Mouse (Mus musculus): ENCODE results near the gene Plekhg2. TPM values are rescaled to one million over a fixed set of nuclear protein-coding genes. Genes with fewer than 3 reads are reported as not detected.

Gene Plekhg2
- polyA plus RNA-seq, 1 experiment from 2014 or later: 48.0 TPM

- Histone ChIP-seq H3K9me3 (ENCODE audit: control insufficient read depth, low read length) (no peaks in the 10 kb centered on the region), H3K36me3 (ENCODE audit: control insufficient read depth, insufficient read depth, low read length) (peaks cover 10% of the 10 kb centered on the region), H3K4me2 (replicated peaks; ENCODE audit: low read depth, low read length) (no peak overlapping the region), H3K9ac (ENCODE audit: low read depth, low read length) (no peak overlapping the region), H3K27me3 (ENCODE audit: control insufficient read depth, insufficient read depth, low read length) (no peaks in the 10 kb centered on the region), H3K4me1 (replicated peaks; ENCODE audit: control insufficient read depth, insufficient read depth, low read length) (no peaks in the 10 kb centered on the region), H3K27ac (ENCODE audit: low read depth, low read length) (no peak overlapping the region), H3K4me3 (ENCODE audit: low read depth, low read length) (no peak overlapping the region)
- 92% methylated on average over 16 of the region's 16 CpGs for WGBS
- no peak for ATAC-seq (ENCODE audit: low FRiP score)
- no peak for DNase-seq (ENCODE audit: low spot score)
Measured at GRCm38 (mm10) chr7:28367663-28368275, 4.6 kb downstream of the Plekhg2 start.

- no peak overlapping the region for H3K4me2 ChIP-seq (replicated peaks; ENCODE audit: low read depth, low read length)
- H3K9me3 ChIP-seq (ENCODE audit: control insufficient read depth, low read length): no peaks in the 10 kb centered on the region
- H3K27me3 ChIP-seq (ENCODE audit: control insufficient read depth, insufficient read depth, low read length): no peaks in the 10 kb centered on the region
- H3K4me1 ChIP-seq (replicated peaks; ENCODE audit: control insufficient read depth, insufficient read depth, low read length): no peaks in the 10 kb centered on the region
- WGBS: 87% methylated on average over 16 of the region's 16 CpGs
- no peak overlapping the region for H3K9ac ChIP-seq (ENCODE audit: low read depth, low read length)
- H3K27ac ChIP-seq (ENCODE audit: low read depth, low read length): no peak overlapping the region
- H3K36me3 ChIP-seq (ENCODE audit: control insufficient read depth, insufficient read depth, low read length): peaks cover 21% of the 10 kb centered on the region
- H3K4me3 ChIP-seq (ENCODE audit: low read depth, low read length): no peak overlapping the region
- ATAC-seq (ENCODE audit: low FRiP score): no peak
- no peak for DNase-seq (ENCODE audit: low spot score)
Measured at GRCm38 (mm10) chr7:28362441-28363060, 9.8 kb downstream of the Plekhg2 start.

DNA sequence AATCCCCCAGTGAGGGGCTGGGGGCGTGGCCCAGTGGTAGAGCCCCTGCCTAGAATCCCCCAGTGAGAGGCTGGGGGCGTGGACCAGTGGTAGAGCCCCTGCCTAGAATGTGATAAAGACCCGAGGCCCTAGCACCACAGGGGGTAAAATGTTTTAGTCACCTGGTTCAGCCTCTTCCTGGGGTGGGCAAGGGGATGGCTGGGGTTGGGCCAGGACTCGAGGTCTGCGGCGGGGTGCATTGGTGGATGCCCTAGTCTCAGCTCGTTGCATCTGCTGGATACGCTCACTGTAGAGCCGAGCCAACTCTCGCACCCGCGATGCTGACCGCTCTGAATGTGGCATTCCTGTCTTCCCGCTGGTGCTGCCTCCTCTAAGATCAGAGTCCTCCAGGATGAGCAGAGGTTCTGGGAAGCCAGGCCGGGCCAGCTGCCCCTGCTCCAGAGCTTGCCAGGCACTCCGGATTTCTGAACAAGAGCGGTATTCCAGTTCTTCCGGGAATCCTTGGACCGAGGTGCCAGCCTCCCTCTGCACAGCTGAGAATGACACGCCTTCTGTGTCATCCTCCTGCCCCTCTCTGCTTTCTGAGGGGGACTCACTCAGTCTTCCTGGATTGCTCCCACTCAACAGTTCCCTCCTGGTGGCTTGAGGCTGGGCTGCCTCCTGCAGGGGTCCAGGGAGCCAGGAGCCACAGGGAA, 10.6 kb downstream of the Plekhg2 start:
- Histone ChIP-seq H3K9me3 (ENCODE audit: control insufficient read depth, low read length) (no peaks in the 10 kb centered on the region), H3K27ac (ENCODE audit: low read depth, low read length) (no peak overlapping the region), H3K36me3 (ENCODE audit: control insufficient read depth, insufficient read depth, low read length) (peaks cover 21% of the 10 kb centered on the region), H3K4me3 (ENCODE audit: low read depth, low read length) (no peak overlapping the region), H3K27me3 (ENCODE audit: control insufficient read depth, insufficient read depth, low read length) (no peaks in the 10 kb centered on the region), H3K4me1 (replicated peaks; ENCODE audit: control insufficient read depth, insufficient read depth, low read length) (0 out of 2 replicates have a peak, but pooled peaks cover 2% of the 10 kb centered on the region), H3K4me2 (replicated peaks; ENCODE audit: low read depth, low read length) (no peak overlapping the region), H3K9ac (ENCODE audit: low read depth, low read length) (no peak overlapping the region)
- DNase-seq (ENCODE audit: low spot score) (no peak), ATAC-seq (ENCODE audit: low FRiP score) (no peak)
- 92% methylated on average over 19 of the region's 20 CpGs for WGBS

DNA sequence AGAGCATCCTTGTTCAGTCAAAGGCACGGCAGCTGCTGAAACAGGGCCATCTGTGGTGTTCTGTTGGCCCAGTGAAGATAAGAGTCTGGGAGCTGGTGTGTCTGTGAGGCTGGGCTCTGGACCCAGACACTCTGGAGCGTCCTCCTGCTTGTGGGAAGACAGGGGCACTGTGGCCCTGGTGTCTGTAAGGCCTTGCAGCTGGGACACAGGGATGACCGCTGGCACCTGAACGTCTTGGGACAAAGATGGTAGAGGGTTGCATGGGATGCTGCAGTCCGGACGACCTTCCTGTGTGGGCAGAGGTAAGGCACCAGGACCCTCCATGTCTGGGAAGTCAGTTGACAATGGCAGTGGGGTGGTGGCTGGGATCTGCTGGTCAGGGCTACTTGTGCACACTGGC, 12.1 kb downstream of the Plekhg2 start:
- Histone ChIP-seq H3K4me2 (replicated peaks; ENCODE audit: low read depth, low read length) (no peak overlapping the region), H3K4me3 (ENCODE audit: low read depth, low read length) (no peak overlapping the region), H3K27me3 (ENCODE audit: control insufficient read depth, insufficient read depth, low read length) (no peaks in the 10 kb centered on the region), H3K36me3 (ENCODE audit: control insufficient read depth, insufficient read depth, low read length) (peaks cover 21% of the 10 kb centered on the region), H3K27ac (ENCODE audit: low read depth, low read length) (no peak overlapping the region), H3K9ac (ENCODE audit: low read depth, low read length) (no peak overlapping the region), H3K4me1 (replicated peaks; ENCODE audit: control insufficient read depth, insufficient read depth, low read length) (0 out of 2 replicates have a peak, but pooled peaks cover 2% of the 10 kb centered on the region), H3K9me3 (ENCODE audit: control insufficient read depth, low read length) (no peaks in the 10 kb centered on the region)
- 93% methylated on average over 6 of the region's 6 CpGs for WGBS
- DNase-seq (ENCODE audit: low spot score) (no peak), ATAC-seq (ENCODE audit: low FRiP score) (no peak)

GRCm38 (mm10) chr7:28359854-28360253, 12.5 kb downstream of the Plekhg2 start:
- DNase-seq (ENCODE audit: low spot score) (no peak), ATAC-seq (ENCODE audit: low FRiP score) (no peak)
- no peak overlapping the region for H3K4me3 ChIP-seq (ENCODE audit: low read depth, low read length)
- H3K27ac ChIP-seq (ENCODE audit: low read depth, low read length): no peak overlapping the region
- no peaks in the 10 kb centered on the region for H3K27me3 ChIP-seq (ENCODE audit: control insufficient read depth, insufficient read depth, low read length)
- H3K4me1 ChIP-seq (replicated peaks; ENCODE audit: control insufficient read depth, insufficient read depth, low read length): 0 out of 2 replicates have a peak, but pooled peaks cover 2% of the 10 kb centered on the region
- 90% methylated on average over 10 of the region's 10 CpGs for WGBS
- no peaks in the 10 kb centered on the region for H3K9me3 ChIP-seq (ENCODE audit: control insufficient read depth, low read length)
- no peak overlapping the region for H3K9ac ChIP-seq (ENCODE audit: low read depth, low read length)
- no peak overlapping the region for H3K4me2 ChIP-seq (replicated peaks; ENCODE audit: low read depth, low read length)
- H3K36me3 ChIP-seq (ENCODE audit: control insufficient read depth, insufficient read depth, low read length): peaks cover 19% of the 10 kb centered on the region

DNA sequence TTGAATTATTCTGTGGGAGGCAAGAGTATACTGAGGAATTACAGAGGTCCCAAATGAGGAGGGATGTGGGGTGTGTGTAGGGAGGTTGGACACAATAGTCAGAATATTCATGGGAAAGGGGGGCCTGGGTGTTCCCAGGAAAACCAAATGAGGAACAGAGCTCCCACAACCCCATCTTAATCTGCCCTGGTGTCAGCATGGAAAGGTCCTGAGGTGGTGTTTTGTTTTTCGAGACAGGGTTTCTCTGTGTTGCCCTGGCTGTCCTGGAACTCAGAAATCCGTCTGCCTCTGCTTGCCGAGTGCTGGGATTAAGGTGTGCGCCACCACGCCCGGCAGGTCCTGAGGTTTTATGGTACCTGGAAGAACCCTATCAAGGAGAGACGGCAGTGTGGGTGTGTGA, 14.0 kb downstream of the Plekhg2 start:
- WGBS: 75% methylated on average over 7 of the region's 7 CpGs
- H3K4me3 ChIP-seq (ENCODE audit: low read depth, low read length): no peak overlapping the region
- ATAC-seq (ENCODE audit: low FRiP score) (no peak), DNase-seq (ENCODE audit: low spot score) (no peak)
- H3K4me1 ChIP-seq (replicated peaks; ENCODE audit: control insufficient read depth, insufficient read depth, low read length): 0 out of 2 replicates have a peak, but pooled peaks cover 2% of the 10 kb centered on the region
- no peaks in the 10 kb centered on the region for H3K27me3 ChIP-seq (ENCODE audit: control insufficient read depth, insufficient read depth, low read length)
- H3K9me3 ChIP-seq (ENCODE audit: control insufficient read depth, low read length): no peaks in the 10 kb centered on the region
- peaks cover 25% of the 10 kb centered on the region for H3K36me3 ChIP-seq (ENCODE audit: control insufficient read depth, insufficient read depth, low read length)
- H3K4me2 ChIP-seq (replicated peaks; ENCODE audit: low read depth, low read length): no peak overlapping the region
- H3K9ac ChIP-seq (ENCODE audit: low read depth, low read length): no peak overlapping the region
- no peak overlapping the region for H3K27ac ChIP-seq (ENCODE audit: low read depth, low read length)

GRCm38 (mm10) chr7:28357984-28358383, 14.4 kb downstream of the Plekhg2 start:
- WGBS: 17% methylated on average over 5 of the region's 5 CpGs
- Histone ChIP-seq H3K9ac (ENCODE audit: low read depth, low read length) (no peak overlapping the region), H3K4me1 (replicated peaks; ENCODE audit: control insufficient read depth, insufficient read depth, low read length) (0 out of 2 replicates have a peak, but pooled peaks cover 2% of the 10 kb centered on the region), H3K4me2 (replicated peaks; ENCODE audit: low read depth, low read length) (no peak overlapping the region), H3K27me3 (ENCODE audit: control insufficient read depth, insufficient read depth, low read length) (no peaks in the 10 kb centered on the region), H3K27ac (ENCODE audit: low read depth, low read length) (0 out of 2 replicates have a peak overlapping the region, but pooled peaks have one; percentile 51), H3K9me3 (ENCODE audit: control insufficient read depth, low read length) (no peaks in the 10 kb centered on the region), H3K4me3 (ENCODE audit: low read depth, low read length) (no peak overlapping the region), H3K36me3 (ENCODE audit: control insufficient read depth, insufficient read depth, low read length) (peaks cover 29% of the 10 kb centered on the region)
- ATAC-seq (ENCODE audit: low FRiP score) (no peak), DNase-seq (ENCODE audit: low spot score) (no peak)

GRCm38 (mm10) chr7:28356981-28357380, 15.4 kb downstream of the Plekhg2 start:
- Histone ChIP-seq H3K9ac (ENCODE audit: low read depth, low read length) (no peak overlapping the region), H3K36me3 (ENCODE audit: control insufficient read depth, insufficient read depth, low read length) (peaks cover 21% of the 10 kb centered on the region), H3K4me3 (ENCODE audit: low read depth, low read length) (no peak overlapping the region), H3K4me1 (replicated peaks; ENCODE audit: control insufficient read depth, insufficient read depth, low read length) (0 out of 2 replicates have a peak, but pooled peaks cover 2% of the 10 kb centered on the region), H3K9me3 (ENCODE audit: control insufficient read depth, low read length) (no peaks in the 10 kb centered on the region), H3K27me3 (ENCODE audit: control insufficient read depth, insufficient read depth, low read length) (no peaks in the 10 kb centered on the region), H3K27ac (ENCODE audit: low read depth, low read length) (no peak overlapping the region), H3K4me2 (replicated peaks; ENCODE audit: low read depth, low read length) (no peak overlapping the region)
- peak; percentile 45 for DNase-seq (ENCODE audit: low spot score)
- no peak for ATAC-seq (ENCODE audit: low FRiP score)
- WGBS: 5% methylated on average over 5 of the region's 5 CpGs

Measured in hindbrain, embryonic 11.5 days (tissue).